Mouse (Mus musculus): Measurements from ENCODE around the gene Ggct.
A peak's percentile ranks its signal among the peaks of the same experiment; 100 is the strongest.
"Not testable (repeated sequence)": the region's sequence is repeated elsewhere in the genome, so short reads cannot be mapped to it uniquely, and the experiment has no call there.

Gene Ggct

DNA sequence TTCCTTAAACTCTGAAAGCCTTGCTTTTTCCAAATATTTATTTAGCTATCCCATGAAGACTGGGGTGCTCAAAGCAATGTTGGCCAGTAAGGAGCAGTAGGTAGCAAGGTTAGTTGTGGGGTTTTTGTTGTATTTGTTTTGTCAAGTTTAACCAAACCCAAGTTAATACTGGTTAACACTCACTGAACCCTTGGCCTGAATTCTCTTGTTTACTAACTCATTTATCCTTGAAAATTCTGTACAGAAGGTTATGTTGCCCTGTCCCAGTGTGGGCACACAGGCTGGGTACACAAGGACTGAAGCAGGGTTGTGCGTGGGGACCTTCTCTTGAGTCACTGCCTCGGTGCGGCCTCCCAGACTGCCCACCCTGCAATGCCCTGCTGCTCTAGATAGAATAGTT, 3.6 kb upstream of the Ggct start:
- DNase-seq (ENCODE audit: low spot score in 2 of 2), result no peak

DNA sequence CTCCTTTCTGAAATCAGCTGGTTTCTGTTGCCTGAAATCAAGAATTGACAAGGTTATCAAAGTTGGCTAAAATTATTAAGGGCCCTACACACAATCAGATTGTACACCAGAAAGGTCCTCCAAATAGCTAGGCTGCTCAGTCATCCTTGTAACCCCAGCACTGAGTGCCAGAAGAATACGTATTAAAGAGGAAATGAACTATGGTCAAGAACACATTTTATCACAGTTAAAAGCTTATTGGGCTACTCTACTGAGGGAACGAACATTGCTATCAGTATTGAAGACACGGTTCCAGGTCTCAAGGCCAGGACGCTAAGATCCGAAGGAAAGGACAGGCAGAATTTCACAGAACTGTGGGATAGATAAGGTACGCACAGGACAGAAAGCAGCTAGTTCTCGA, 609 bp downstream of the Ggct start:
- DNase-seq (ENCODE audit: low spot score in 2 of 2), result no peak

DNA sequence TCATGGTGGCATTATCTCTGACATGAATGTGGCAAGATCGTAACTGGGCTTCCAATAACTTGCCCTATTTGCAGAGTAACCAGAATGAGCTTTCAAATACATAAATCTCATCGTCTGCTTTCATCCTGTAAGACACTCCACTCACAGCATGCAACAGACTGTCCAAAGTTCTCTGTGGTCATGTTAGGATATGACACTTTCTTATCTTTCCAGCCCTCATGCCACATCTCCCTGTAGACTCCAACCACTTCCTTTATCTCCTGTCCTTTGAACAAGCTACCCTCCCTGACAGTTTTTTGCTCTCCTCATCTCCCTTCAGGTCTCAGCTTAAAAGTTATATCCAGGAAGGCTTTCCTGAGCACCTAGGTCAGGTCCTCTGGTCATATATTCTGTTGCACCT, 1.6 kb downstream of the Ggct start:
- no peak for DNase-seq (ENCODE audit: low spot score in 2 of 2)

GRCm38 (mm10) chr6:54988141-54988540, 4.6 kb downstream of the Ggct start:
- DNase-seq (ENCODE audit: low spot score in 2 of 2), result no peak

DNA sequence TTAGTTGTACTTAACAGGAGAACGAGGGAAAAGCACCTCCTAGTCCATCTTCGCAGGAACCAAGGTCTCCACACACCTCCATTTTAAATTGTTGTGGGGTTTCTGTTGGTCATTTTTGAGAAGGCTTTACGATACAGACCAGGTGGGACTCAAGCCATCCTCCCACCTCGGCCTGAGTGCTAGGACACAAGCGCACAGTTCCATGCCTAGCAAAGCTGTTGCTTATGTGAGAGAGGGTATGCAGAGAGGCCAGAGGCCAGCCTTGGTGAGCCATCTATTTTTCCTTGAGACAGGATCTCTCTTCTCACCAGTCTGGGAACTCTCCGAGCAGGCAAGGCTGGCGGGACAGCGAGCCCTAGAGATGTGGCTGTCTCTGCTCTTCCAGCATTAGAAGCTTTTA, 8.7 kb downstream of the Ggct start:
- DNase-seq (ENCODE audit: low spot score in 2 of 2), result no peak

DNA sequence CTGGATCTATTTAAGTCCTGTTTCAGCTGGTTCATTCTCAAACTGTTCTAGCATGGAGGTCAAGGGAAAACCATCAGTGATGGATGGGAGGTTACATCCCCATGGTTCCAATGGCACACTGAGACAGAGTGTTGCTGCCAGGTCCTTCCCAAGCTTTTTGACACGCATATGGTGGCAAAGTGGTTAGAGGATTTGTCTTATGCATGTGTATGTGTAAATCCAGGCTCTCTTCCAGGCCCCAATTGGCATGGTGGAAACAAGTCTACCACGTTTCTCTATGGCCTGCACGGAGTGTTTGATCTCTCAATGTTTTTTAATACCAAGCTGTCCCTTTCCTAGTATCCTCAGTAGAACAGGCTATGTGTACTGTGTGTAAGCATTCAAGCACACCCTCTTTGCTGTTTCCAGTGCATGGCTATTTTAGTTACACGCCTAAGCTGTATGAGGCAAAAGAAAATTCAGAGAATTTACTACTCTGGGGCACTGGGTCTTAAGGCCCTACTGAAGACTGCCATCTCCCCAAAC, 9.2 kb downstream of the Ggct start:
- DNase-seq (ENCODE audit: low spot score in 2 of 2), result no peak

DNA sequence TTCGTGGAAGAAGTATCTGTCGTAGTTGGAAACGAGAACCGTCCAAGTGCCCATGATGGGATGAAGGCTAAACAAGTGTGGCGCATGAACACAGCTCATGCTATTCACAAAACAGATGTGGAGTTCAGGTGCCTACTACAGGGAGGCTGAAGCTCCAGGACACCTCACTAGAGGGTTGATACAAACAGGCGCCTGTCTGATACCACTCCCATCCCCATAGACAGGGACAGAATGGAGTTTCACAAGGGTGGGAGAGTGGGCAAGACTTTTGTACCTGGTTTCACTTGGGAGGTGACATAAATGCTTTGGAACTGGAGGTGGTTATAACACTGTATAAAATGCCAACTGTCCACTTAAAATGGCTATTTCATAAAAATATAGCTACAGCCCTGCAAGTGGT, 13.3 kb downstream of the Ggct start:
- DNase-seq (ENCODE audit: low spot score in 2 of 2), result no peak

GRCm38 (mm10) chr6:54975616-54976015, 17.1 kb downstream of the Ggct start:
- no peak for DNase-seq (ENCODE audit: low spot score in 2 of 2)

DNA sequence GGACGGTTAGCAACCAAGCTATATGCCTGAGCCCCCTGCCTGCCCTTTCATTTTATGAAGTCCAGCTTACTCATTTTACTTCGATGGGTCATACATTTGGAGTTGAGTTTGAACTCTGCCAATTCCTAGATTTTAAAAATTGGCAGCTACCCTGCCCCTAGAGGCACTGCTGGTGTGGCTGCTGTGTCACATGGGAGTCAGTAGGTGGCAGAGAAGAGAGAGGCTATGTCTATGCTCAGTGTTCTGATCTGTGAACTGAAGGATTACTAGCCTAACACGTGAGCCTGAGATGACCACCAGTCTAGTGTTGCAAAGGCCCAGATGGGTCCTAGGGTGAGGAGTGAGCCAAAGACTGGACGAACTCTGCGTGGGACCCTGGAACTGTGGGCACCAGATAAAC, 18.2 kb downstream of the Ggct start:
- no peak for DNase-seq (ENCODE audit: low spot score in 2 of 2)

DNA sequence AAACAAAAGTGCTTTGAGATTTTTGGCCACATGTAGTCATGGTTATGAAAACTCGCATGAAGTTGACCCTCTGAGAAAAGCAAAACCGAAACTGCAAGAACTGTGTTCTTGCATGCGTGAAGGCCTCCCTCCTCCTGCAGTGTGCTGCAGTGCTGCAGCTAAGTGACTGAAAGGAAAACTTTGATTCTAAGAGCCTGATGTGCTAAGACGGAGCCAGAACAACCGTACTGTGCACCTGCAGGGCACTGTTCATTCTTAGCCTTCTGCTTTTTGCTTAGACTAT, 19.9 kb downstream of the Ggct start:
- DNase-seq (ENCODE audit: low spot score in 2 of 2), result no peak

DNA sequence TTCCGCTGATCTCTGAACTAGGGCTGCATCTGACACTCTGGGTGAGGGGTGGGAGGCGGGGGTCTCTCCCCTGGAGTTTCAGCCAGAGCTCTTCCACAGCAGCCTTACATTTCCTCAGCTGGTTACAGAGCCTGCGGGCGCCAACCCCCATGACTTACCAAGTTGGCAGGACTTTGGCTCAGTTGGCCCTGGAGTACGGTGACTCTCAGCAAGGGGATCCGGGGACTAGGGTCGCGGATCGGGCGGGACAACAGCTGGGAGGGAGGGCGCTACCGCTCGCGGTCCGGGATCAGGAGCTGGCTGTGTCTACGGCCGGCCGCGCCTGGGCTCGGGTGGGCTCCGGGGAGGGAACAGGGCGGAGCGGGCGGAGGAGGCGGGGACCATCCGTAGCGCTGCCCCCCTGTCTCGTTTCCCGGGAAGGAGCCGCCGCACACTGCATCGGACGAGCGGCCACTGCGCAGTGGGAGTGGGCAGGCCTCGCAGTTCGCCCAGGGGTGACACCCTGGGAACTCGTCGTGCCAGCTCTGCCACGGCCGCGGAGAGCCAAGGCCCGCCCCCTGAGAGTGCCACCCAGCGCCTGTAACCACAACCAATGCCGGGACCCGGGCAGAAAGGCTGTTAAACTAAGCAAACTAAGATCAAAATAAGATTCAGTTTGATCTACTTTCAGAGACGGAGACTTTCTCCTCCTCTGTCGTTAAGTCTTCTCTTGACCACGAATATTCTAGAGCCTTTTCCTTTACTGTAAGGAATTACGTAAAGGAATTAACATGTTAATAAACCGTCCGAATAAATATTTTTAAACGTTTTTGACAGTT, 20.4 kb downstream of the Ggct start, which contains the start of gene Nod1:
TSS of gene Nod1 (minus strand) at position 502 of the 818 bp plus-strand sequence.
- DNase-seq (ENCODE audit: low spot score in 2 of 2), result peak in 1 of 2 experiments; percentile 33

DNA sequence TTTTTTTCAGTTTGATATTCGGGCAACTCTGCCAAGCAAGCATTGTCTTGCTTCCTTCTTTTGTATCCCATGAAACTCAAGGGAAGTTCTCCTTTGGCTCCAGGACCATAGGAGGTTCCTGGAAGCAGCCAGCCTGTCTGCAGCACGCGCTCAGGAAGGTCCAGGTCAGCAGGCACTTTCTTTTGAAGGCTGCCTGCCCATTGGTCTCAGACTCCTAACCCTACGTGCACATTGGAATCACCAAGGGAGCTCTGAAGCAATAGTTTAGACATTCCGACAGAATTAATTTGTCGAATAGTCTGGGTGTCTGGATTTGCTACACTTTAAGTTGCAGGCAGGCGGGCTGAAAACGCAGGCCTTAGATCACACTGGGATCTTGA, 21.0 kb downstream of the Ggct start:
- no peak for DNase-seq (ENCODE audit: low spot score in 2 of 2)

DNA sequence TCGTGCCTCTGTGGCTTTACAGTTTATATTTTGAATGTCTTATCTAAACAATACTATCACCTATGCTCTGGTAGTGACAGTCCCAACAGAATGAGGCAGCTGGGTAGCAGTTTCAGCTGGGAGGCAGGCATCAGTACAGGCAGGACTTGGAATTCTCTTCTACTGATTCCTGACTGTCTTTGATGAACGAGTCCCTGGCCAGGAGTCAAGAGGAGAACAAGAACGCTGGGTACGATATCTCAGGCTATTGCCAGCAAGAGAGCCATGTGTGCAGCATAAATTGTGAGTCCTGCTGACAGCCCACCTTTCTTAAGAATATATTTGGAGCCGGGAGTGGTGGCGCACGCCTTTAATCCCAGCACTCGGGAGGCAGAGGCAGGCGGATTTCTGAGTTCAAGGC, 22.2 kb downstream of the Ggct start:
- DNase-seq (ENCODE audit: low spot score in 2 of 2), result no peak

DNA sequence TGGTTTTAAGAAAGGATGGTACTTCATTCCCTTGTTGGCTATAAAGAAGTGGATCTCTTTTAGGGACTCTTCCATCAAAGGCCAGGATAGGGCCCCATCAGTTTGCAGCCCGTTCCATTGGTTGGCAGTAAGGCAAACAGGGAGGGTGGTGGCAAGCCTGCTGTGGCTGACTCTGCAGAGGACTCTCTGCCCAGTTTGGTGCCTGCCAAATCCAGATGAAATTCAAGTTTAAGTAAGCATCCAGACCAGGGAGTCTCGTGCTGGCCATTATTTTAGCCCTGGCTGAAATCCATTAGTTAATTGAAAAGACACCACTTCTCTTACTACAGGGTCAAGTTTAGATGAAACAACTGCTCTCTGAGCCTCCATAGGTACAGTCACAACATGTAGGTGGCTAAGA, 22.9 kb downstream of the Ggct start:
- DNase-seq (ENCODE audit: low spot score in 2 of 2), result no peak

- no peak for DNase-seq (ENCODE audit: low spot score in 2 of 2)
These were observed 25.2 kb downstream of the Ggct start for GRCm38 (mm10) chr6:54967591-54967990.

DNA sequence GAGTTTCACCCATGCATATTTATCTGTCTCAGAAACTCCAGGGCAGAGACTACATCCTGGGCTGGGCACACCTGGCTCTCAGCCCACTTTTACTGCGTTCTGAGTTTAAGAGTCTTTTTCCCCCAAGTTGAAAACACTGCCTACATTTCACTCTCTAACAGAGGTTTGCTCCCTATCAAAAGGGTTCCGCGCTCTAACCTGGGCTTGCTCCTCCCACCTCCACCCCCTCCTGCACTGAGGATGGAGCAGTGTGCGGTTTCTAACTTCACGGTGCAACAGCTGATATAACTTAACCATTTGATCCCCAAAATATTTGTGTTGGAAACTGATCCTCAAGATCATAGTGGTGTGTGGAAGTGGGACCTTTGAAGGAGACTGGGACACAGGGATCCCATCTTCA, 27.5 kb downstream of the Ggct start:
- no peak for DNase-seq (ENCODE audit: low spot score in 2 of 2)

GRCm38 (mm10) chr6:54964755-54965154, 28.0 kb downstream of the Ggct start:
- DNase-seq (ENCODE audit: low spot score in 2 of 2), result no peak

GRCm38 (mm10) chr6:54963599-54963998, 29.2 kb downstream of the Ggct start:
- DNase-seq (ENCODE audit: low spot score in 2 of 2), result no peak

GRCm38 (mm10) chr6:54957655-54958054, 35.1 kb downstream of the Ggct start:
- DNase-seq (ENCODE audit: low spot score in 2 of 2), result no peak

- no peak for DNase-seq (ENCODE audit: low spot score in 2 of 2)
These were observed 36.3 kb downstream of the Ggct start for GRCm38 (mm10) chr6:54956425-54956824.

DNA sequence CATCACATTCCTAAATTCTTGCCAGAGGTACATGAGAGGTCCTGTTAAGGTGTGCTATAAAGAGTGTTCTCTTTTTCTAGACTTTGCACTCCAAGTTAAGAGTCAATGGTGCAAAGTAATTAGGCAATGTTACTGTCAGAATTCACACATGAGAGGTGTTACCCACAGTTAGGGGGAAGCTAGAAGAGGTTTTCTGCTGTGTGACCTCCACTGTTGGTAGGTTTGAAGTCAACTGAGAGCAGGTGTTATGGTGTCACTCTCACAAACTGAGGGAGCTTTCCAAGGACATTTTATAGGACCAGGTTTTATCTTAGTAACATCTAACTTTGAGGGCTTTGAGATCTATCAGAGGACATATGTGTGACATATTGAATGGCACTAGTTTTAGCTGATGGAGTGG, 36.8 kb downstream of the Ggct start:
- DNase-seq (ENCODE audit: low spot score in 2 of 2), result no peak

- DNase-seq (ENCODE audit: low spot score in 2 of 2), result no peak
These were observed 37.9 kb downstream of the Ggct start for GRCm38 (mm10) chr6:54954659-54955414.

GRCm38 (mm10) chr6:54953399-54953798, 39.4 kb downstream of the Ggct start:
- not testable (repeated sequence) for DNase-seq (ENCODE audit: low spot score in 2 of 2)
